Mouse (Mus musculus): ENCODE measurements at regions not wholly inside any gene's neighbourhood (a gene's known extent, or its start where the extent isn't known, plus 50 kb on each side); places are given as distances from the start of the nearest gene placed in this dataset.

DNA sequence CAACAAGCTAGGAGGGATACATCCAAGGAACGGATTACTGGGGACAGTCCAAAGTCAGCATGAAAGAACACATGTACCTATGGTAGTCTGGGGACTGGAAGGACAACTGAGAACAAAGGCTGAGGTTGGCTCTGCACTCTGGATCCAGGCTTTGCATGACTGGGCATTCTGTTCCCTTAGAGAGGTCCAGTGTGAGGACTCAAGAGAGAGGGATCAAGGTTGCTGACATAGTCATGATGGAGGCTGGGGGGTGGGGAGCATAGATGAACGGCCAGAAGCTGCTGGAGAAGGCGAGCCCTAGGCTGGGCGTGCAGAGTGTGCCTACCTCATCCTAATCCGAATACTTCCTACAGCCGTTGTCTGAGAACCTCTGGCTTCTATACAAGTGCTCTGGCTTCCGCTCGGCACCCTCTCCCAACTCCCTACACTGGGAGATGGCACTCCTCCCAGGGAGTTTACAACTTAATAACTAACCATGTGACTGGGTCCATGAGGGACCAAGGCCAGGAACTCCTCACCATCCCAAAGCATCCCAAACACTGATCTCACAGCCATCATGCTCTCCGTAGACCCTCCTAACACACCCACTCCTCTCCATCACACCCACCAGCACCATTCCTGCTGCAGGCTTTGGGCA lies 75.7 kb upstream of the Tle3 start:
- WGBS = 83% methylated on average over 9 of the region's 9 CpGs

DNA sequence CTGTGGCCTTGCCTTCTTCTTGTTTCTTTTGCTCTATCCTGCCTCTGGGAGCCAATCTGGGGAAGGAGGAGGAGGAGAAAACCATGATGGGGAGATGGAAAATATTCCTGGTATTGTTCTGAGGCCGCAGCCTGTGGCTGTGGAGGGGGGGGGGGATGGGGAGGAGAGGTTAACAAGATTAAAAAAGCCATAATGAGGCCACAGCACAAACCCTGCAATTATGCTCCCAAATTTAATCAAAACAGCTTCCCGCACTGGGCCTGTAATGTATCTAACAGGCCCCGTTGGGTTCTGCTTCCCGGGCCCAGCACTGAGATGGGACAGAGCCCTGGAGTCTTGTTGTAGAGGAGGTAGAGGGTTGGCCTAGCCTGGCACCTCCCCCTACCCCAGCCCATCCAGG lies 74.8 kb upstream of the Tle3 start:
- H3K9ac ChIP-seq = no peak overlapping the region
- ATAC-seq (no peak), DNase-seq (no peak)
- H3K27ac ChIP-seq (ENCODE audit: low read depth, low read length) = no peak overlapping the region
- 23% methylated on average over 4 of the region's 4 CpGs for WGBS
- H3K27me3 ChIP-seq (ENCODE audit: insufficient read depth, low read length) = peaks cover 5% of the 10 kb centered on the region; the same call in 1 of the 2 replicates
- H3K4me2 ChIP-seq (ENCODE audit: low read depth) = no peak overlapping the region
- H3K36me3 ChIP-seq (ENCODE audit: insufficient read depth) = no peaks in the 10 kb centered on the region
- no peaks in the 10 kb centered on the region for H3K9me3 ChIP-seq (ENCODE audit: low read length)
- H3K4me3 ChIP-seq (ENCODE audit: low read depth, low read length) = no peak overlapping the region
- H3K4me1 ChIP-seq (ENCODE audit: insufficient read depth) = no peaks in the 10 kb centered on the region
- TF ChIP-seq CTCF (IDR thresholded peaks at IDR 0.05; ENCODE audit: low read depth) = no peak

More for the DNA sequence above, 75.7 kb upstream of the Tle3 start:
- Histone ChIP-seq H3K4me3 (ENCODE audit: low read depth, low read length) (no peak overlapping the region), H3K9ac (no peak overlapping the region), H3K27me3 (ENCODE audit: insufficient read depth, low read length) (peaks cover 3% of the 10 kb centered on the region; the same call in 1 of the 2 replicates), H3K4me1 (ENCODE audit: insufficient read depth) (no peaks in the 10 kb centered on the region), H3K9me3 (ENCODE audit: low read length) (no peaks in the 10 kb centered on the region), H3K4me2 (ENCODE audit: low read depth) (no peak overlapping the region), H3K36me3 (ENCODE audit: insufficient read depth) (no peaks in the 10 kb centered on the region), H3K27ac (ENCODE audit: low read depth, low read length) (no peak overlapping the region)
- ATAC-seq (no peak), DNase-seq (no peak)
- TF ChIP-seq CTCF (IDR thresholded peaks at IDR 0.05; ENCODE audit: low read depth) = no peak

GRCm38 (mm10) chr9:61299873-61300560 lies 72.1 kb upstream of the Tle3 start:
- no peaks in the 10 kb centered on the region for H3K4me1 ChIP-seq (ENCODE audit: insufficient read depth)
- H3K27me3 ChIP-seq (ENCODE audit: insufficient read depth, low read length) = peaks cover 5% of the 10 kb centered on the region
- H3K9ac ChIP-seq = no peak overlapping the region
- TF ChIP-seq CTCF (IDR thresholded peaks at IDR 0.05; ENCODE audit: low read depth) = no peak
- no peak overlapping the region for H3K4me2 ChIP-seq (ENCODE audit: low read depth)
- ATAC-seq (no peak), DNase-seq (no peak)
- H3K27ac ChIP-seq (ENCODE audit: low read depth, low read length) = no peak overlapping the region
- H3K9me3 ChIP-seq (ENCODE audit: low read length) = no peaks in the 10 kb centered on the region
- H3K36me3 ChIP-seq (ENCODE audit: insufficient read depth) = no peaks in the 10 kb centered on the region
- H3K4me3 ChIP-seq (ENCODE audit: low read depth, low read length) = no peak overlapping the region
- 69% methylated on average over 8 of the region's 8 CpGs for WGBS

- no peak for ATAC-seq
- WGBS = 92% methylated on average over 8 of the region's 8 CpGs
Observed at GRCm38 (mm10) chr9:61301070-61301469, 71.1 kb upstream of the Tle3 start.

GRCm38 (mm10) chr9:61302724-61303123 lies 69.4 kb upstream of the Tle3 start:
- H3K4me3 ChIP-seq (ENCODE audit: low read depth, low read length) = no peak overlapping the region
- no peak overlapping the region for H3K27ac ChIP-seq (ENCODE audit: low read depth, low read length)
- H3K4me2 ChIP-seq (ENCODE audit: low read depth) = no peak overlapping the region
- H3K36me3 ChIP-seq (ENCODE audit: insufficient read depth) = no peaks in the 10 kb centered on the region
- no peaks in the 10 kb centered on the region for H3K9me3 ChIP-seq (ENCODE audit: low read length)
- H3K4me1 ChIP-seq (ENCODE audit: insufficient read depth) = no peaks in the 10 kb centered on the region
- no peak for DNase-seq
- WGBS = 17% methylated on average over 5 of the region's 5 CpGs
- H3K27me3 ChIP-seq (ENCODE audit: insufficient read depth, low read length) = peaks cover 5% of the 10 kb centered on the region
- no peak for TF ChIP-seq CTCF (IDR thresholded peaks at IDR 0.05; ENCODE audit: low read depth)
- no peak for ATAC-seq
- H3K9ac ChIP-seq = no peak overlapping the region

More at GRCm38 (mm10) chr9:61301070-61301469, 71.1 kb upstream of the Tle3 start:
- H3K36me3 ChIP-seq (ENCODE audit: insufficient read depth) = no peaks in the 10 kb centered on the region
- H3K4me3 ChIP-seq (ENCODE audit: low read depth, low read length) = no peak overlapping the region
- no peak for TF ChIP-seq CTCF (IDR thresholded peaks at IDR 0.05; ENCODE audit: low read depth)
- no peak overlapping the region for H3K27ac ChIP-seq (ENCODE audit: low read depth, low read length)
- no peak overlapping the region for H3K4me2 ChIP-seq (ENCODE audit: low read depth)
- no peaks in the 10 kb centered on the region for H3K4me1 ChIP-seq (ENCODE audit: insufficient read depth)
- no peaks in the 10 kb centered on the region for H3K9me3 ChIP-seq (ENCODE audit: low read length)
- no peak for DNase-seq
- H3K27me3 ChIP-seq (ENCODE audit: insufficient read depth, low read length) = peaks cover 5% of the 10 kb centered on the region
- no peak overlapping the region for H3K9ac ChIP-seq

DNA sequence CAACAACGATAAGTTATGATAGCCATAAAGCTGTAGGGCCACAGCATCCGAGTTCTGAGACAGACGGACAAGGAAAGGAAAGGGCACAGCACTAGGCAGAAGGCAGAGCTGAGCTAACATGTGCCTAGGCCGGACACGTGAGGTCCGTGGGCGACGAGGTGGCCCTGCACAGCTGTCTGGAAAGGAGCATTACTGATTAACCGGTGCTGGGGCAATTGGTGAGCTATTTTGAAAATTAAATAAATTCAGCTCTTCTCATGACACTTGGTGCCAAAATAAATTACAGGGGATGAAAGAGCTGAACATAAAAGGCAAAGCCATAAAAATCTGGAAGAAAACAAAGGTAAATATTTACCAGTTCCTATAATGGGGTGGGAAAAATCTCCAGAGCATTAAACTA lies 65.9 kb upstream of the Tle3 start:
- no peak for ATAC-seq
- H3K4me3 ChIP-seq (ENCODE audit: low read depth, low read length) = no peak overlapping the region
- no peaks in the 10 kb centered on the region for H3K4me1 ChIP-seq (ENCODE audit: insufficient read depth)
- no peak overlapping the region for H3K27ac ChIP-seq (ENCODE audit: low read depth, low read length)
- no peak overlapping the region for H3K9ac ChIP-seq
- no peaks in the 10 kb centered on the region for H3K36me3 ChIP-seq (ENCODE audit: insufficient read depth)
- peaks cover 3% of the 10 kb centered on the region for H3K27me3 ChIP-seq (ENCODE audit: insufficient read depth, low read length)
- 86% methylated on average over 9 of the region's 9 CpGs for WGBS
- no peak for TF ChIP-seq CTCF (IDR thresholded peaks at IDR 0.05; ENCODE audit: low read depth)
- no peak for DNase-seq
- H3K9me3 ChIP-seq (ENCODE audit: low read length) = no peaks in the 10 kb centered on the region
- no peak overlapping the region for H3K4me2 ChIP-seq (ENCODE audit: low read depth)

DNA sequence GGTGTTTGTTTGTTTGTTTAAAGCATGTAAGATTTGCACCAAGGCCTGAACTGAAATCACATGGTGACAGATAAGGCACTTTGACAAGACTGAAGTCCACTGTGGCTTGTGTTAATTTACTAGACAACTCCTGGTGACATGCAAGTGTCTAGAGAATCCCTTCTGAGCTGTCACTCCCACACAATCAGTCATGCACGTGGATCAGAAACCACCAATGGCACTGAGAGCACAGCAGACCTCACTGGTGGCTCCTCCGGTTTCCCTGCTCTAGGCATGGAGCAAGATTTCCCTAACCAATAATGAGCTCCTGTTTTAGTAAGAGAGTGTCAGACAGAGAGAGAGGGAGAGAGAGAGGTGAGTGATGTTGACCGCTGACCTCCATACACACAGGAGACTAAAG lies 63.1 kb upstream of the Tle3 start:
- Histone ChIP-seq H3K4me2 (ENCODE audit: low read depth) (no peak overlapping the region), H3K4me3 (ENCODE audit: low read depth, low read length) (no peak overlapping the region), H3K4me1 (ENCODE audit: insufficient read depth) (no peaks in the 10 kb centered on the region), H3K36me3 (ENCODE audit: insufficient read depth) (no peaks in the 10 kb centered on the region), H3K27me3 (ENCODE audit: insufficient read depth, low read length) (no peaks in the 10 kb centered on the region), H3K27ac (ENCODE audit: low read depth, low read length) (no peak overlapping the region), H3K9ac (no peak overlapping the region), H3K9me3 (ENCODE audit: low read length) (no peaks in the 10 kb centered on the region)
- ATAC-seq (no peak), DNase-seq (no peak)
- 65% methylated on average over 3 of the region's 3 CpGs for WGBS
- no peak for TF ChIP-seq CTCF (IDR thresholded peaks at IDR 0.05; ENCODE audit: low read depth)

All from forebrain, postnatal 0 days (tissue).